Mouse (Mus musculus): ENCODE results near the gene Gm20696. TPM values are rescaled to one million over a fixed set of nuclear protein-coding genes. Genes with fewer than 3 reads are reported as not detected.

Gm20696 gene
- polyA plus RNA-seq, 1 experiment from 2014 or later = 6.0 TPM

- no peak for DNase-seq (ENCODE audit: low spot score)
- Histone ChIP-seq H3K27ac (ENCODE audit: low read depth, low read length) (no peak overlapping the region), H3K36me3 (ENCODE audit: control insufficient read depth, insufficient read depth, low read length) (no peaks in the 10 kb centered on the region), H3K9me3 (ENCODE audit: control insufficient read depth, low read length) (no peaks in the 10 kb centered on the region), H3K4me3 (ENCODE audit: low read depth, low read length) (no peak overlapping the region), H3K4me1 (replicated peaks; ENCODE audit: control insufficient read depth, insufficient read depth, low read length) (no peaks in the 10 kb centered on the region), H3K9ac (ENCODE audit: low read depth, low read length) (no peak overlapping the region), H3K27me3 (ENCODE audit: control insufficient read depth, insufficient read depth, low read length) (no peaks in the 10 kb centered on the region), H3K4me2 (replicated peaks; ENCODE audit: low read depth, low read length) (no peak overlapping the region)
- 90% methylated on average over 5 of the region's 5 CpGs for WGBS
- ATAC-seq (ENCODE audit: low FRiP score) = no peak
Observed at GRCm38 (mm10) chr6:99325461-99325860, 341.1 kb downstream of the Gm20696 start.

DNA sequence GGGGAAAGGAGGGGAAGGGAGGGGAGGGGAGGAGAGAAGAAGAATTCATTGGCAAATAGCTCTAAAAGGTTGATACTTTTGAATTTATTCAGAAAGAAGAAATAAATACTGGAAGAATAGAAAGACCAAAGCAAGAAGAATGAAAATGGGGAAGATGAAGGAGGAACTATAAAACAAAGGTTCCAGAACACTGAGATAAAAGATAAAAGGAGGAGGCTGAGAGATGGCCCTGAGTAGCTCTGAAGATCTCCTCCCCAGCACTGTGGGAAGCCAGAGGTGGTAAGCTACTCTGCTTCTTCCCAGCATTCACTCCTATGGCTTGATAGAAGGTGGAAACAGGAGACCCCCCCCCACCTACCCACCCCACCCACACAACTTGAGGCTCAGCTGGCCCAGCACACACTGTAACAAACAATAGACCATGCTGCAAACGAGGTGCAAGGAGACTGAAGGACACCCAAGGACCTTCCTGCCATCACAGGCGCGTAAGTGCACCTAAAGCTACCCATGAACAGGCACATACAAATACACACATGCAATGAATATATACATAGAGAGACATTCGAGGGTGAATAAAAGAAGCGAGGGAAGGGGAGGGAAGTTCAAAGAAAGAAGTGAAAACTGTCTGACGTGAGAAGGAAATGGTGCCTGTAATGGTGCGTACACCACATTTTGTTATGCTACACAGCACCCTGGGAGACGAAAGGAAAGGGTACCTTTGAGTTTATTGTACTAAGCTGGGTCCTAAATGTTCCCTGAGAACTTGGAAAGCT is 344.3 kb downstream of the Gm20696 start:
- peaks cover 3% of the 10 kb centered on the region; the same call in 1 of the 2 replicates for H3K4me1 ChIP-seq (replicated peaks; ENCODE audit: control insufficient read depth, insufficient read depth, low read length)
- no peak for ATAC-seq (ENCODE audit: low FRiP score)
- no peak overlapping the region for H3K27ac ChIP-seq (ENCODE audit: low read depth, low read length)
- WGBS = 80% methylated on average over 8 of the region's 8 CpGs
- no peak for DNase-seq (ENCODE audit: low spot score)
- no peaks in the 10 kb centered on the region for H3K27me3 ChIP-seq (ENCODE audit: control insufficient read depth, insufficient read depth, low read length)
- H3K36me3 ChIP-seq (ENCODE audit: control insufficient read depth, insufficient read depth, low read length) = no peaks in the 10 kb centered on the region
- no peak overlapping the region for H3K9ac ChIP-seq (ENCODE audit: low read depth, low read length)
- H3K4me3 ChIP-seq (ENCODE audit: low read depth, low read length) = no peak overlapping the region
- H3K9me3 ChIP-seq (ENCODE audit: control insufficient read depth, low read length) = no peaks in the 10 kb centered on the region
- H3K4me2 ChIP-seq (replicated peaks; ENCODE audit: low read depth, low read length) = no peak overlapping the region

GRCm38 (mm10) chr6:99320444-99320843 is 346.2 kb downstream of the Gm20696 start:
- WGBS = 63% methylated on average over 8 of the region's 8 CpGs
- Histone ChIP-seq H3K27ac (ENCODE audit: low read depth, low read length) (no peak overlapping the region), H3K4me2 (replicated peaks; ENCODE audit: low read depth, low read length) (no peak overlapping the region), H3K4me3 (ENCODE audit: low read depth, low read length) (no peak overlapping the region), H3K9me3 (ENCODE audit: control insufficient read depth, low read length) (no peaks in the 10 kb centered on the region), H3K27me3 (ENCODE audit: control insufficient read depth, insufficient read depth, low read length) (no peaks in the 10 kb centered on the region), H3K9ac (ENCODE audit: low read depth, low read length) (no peak overlapping the region), H3K36me3 (ENCODE audit: control insufficient read depth, insufficient read depth, low read length) (no peaks in the 10 kb centered on the region), H3K4me1 (replicated peaks; ENCODE audit: control insufficient read depth, insufficient read depth, low read length) (peaks cover 3% of the 10 kb centered on the region; the same call in 1 of the 2 replicates)
- ATAC-seq (ENCODE audit: low FRiP score) (no peak), DNase-seq (ENCODE audit: low spot score) (peak; percentile 20)

- WGBS = 53% methylated on average over 19 of the region's 19 CpGs
- Histone ChIP-seq H3K4me2 (replicated peaks; ENCODE audit: low read depth, low read length) (no peak overlapping the region), H3K4me1 (replicated peaks; ENCODE audit: control insufficient read depth, insufficient read depth, low read length) (peaks cover 3% of the 10 kb centered on the region; the same call in 1 of the 2 replicates), H3K27ac (ENCODE audit: low read depth, low read length) (no peak overlapping the region), H3K27me3 (ENCODE audit: control insufficient read depth, insufficient read depth, low read length) (no peaks in the 10 kb centered on the region), H3K9me3 (ENCODE audit: control insufficient read depth, low read length) (no peaks in the 10 kb centered on the region), H3K36me3 (ENCODE audit: control insufficient read depth, insufficient read depth, low read length) (no peaks in the 10 kb centered on the region), H3K4me3 (ENCODE audit: low read depth, low read length) (no peak overlapping the region), H3K9ac (ENCODE audit: low read depth, low read length) (no peak overlapping the region)
- ATAC-seq (ENCODE audit: low FRiP score) = peak; percentile 35; the same call in 1 of the 2 replicates
- DNase-seq (ENCODE audit: low spot score) = peak; percentile 35
Observed at GRCm38 (mm10) chr6:99319415-99320405, 346.9 kb downstream of the Gm20696 start.

DNA sequence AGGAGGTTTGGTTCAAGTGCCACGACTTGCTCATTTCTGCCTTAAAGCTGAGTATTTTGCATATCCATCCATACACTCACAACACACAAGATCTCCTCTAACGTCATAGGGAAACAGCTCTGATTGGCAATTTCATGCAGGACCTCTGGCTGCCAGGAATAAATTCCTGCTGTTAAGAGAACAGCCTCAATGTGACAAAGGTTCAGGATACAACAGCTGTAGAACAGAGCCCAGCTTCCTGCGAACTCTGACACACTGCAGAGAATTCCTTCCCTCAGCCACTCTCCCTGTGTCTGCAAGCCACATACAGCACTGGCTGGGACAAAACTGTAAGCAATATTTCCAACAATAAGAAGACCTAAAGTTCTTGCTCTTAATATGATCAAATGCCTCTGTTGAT is 351.9 kb downstream of the Gm20696 start:
- 52% methylated on average over 3 of the region's 3 CpGs for WGBS
- no peaks in the 10 kb centered on the region for H3K27me3 ChIP-seq (ENCODE audit: control insufficient read depth, insufficient read depth, low read length)
- no peak for ATAC-seq (ENCODE audit: low FRiP score)
- no peak overlapping the region for H3K9ac ChIP-seq (ENCODE audit: low read depth, low read length)
- no peaks in the 10 kb centered on the region; the same call in 1 of the 2 replicates for H3K4me1 ChIP-seq (replicated peaks; ENCODE audit: control insufficient read depth, insufficient read depth, low read length)
- no peaks in the 10 kb centered on the region for H3K9me3 ChIP-seq (ENCODE audit: control insufficient read depth, low read length)
- H3K27ac ChIP-seq (ENCODE audit: low read depth, low read length) = no peak overlapping the region
- H3K36me3 ChIP-seq (ENCODE audit: control insufficient read depth, insufficient read depth, low read length) = no peaks in the 10 kb centered on the region
- DNase-seq (ENCODE audit: low spot score) = no peak
- no peak overlapping the region for H3K4me2 ChIP-seq (replicated peaks; ENCODE audit: low read depth, low read length)
- no peak overlapping the region for H3K4me3 ChIP-seq (ENCODE audit: low read depth, low read length)

GRCm38 (mm10) chr6:99310529-99310928 is 356.1 kb downstream of the Gm20696 start:
- 61% methylated on average over 12 of the region's 12 CpGs for WGBS
- no peak overlapping the region for H3K4me3 ChIP-seq (ENCODE audit: low read depth, low read length)
- no peaks in the 10 kb centered on the region for H3K9me3 ChIP-seq (ENCODE audit: control insufficient read depth, low read length)
- DNase-seq (ENCODE audit: low spot score) (no peak), ATAC-seq (ENCODE audit: low FRiP score) (0 out of 2 replicates have a peak, but pooled peaks have one; percentile 47)
- no peak overlapping the region for H3K4me2 ChIP-seq (replicated peaks; ENCODE audit: low read depth, low read length)
- no peak overlapping the region for H3K9ac ChIP-seq (ENCODE audit: low read depth, low read length)
- H3K27ac ChIP-seq (ENCODE audit: low read depth, low read length) = no peak overlapping the region
- H3K4me1 ChIP-seq (replicated peaks; ENCODE audit: control insufficient read depth, insufficient read depth, low read length) = no peaks in the 10 kb centered on the region; the same call in 1 of the 2 replicates
- H3K36me3 ChIP-seq (ENCODE audit: control insufficient read depth, insufficient read depth, low read length) = no peaks in the 10 kb centered on the region
- H3K27me3 ChIP-seq (ENCODE audit: control insufficient read depth, insufficient read depth, low read length) = no peaks in the 10 kb centered on the region

GRCm38 (mm10) chr6:99310171-99310500 is 356.5 kb downstream of the Gm20696 start:
- ATAC-seq (ENCODE audit: low FRiP score) = no peak
- no peaks in the 10 kb centered on the region for H3K9me3 ChIP-seq (ENCODE audit: control insufficient read depth, low read length)
- no peaks in the 10 kb centered on the region; the same call in 1 of the 2 replicates for H3K4me1 ChIP-seq (replicated peaks; ENCODE audit: control insufficient read depth, insufficient read depth, low read length)
- H3K36me3 ChIP-seq (ENCODE audit: control insufficient read depth, insufficient read depth, low read length) = no peaks in the 10 kb centered on the region
- H3K4me2 ChIP-seq (replicated peaks; ENCODE audit: low read depth, low read length) = no peak overlapping the region
- 46% methylated on average over 3 of the region's 3 CpGs for WGBS
- H3K27ac ChIP-seq (ENCODE audit: low read depth, low read length) = no peak overlapping the region
- no peaks in the 10 kb centered on the region for H3K27me3 ChIP-seq (ENCODE audit: control insufficient read depth, insufficient read depth, low read length)
- H3K4me3 ChIP-seq (ENCODE audit: low read depth, low read length) = no peak overlapping the region
- H3K9ac ChIP-seq (ENCODE audit: low read depth, low read length) = no peak overlapping the region
- DNase-seq (ENCODE audit: low spot score) = no peak

GRCm38 (mm10) chr6:99309466-99310170 is 357.0 kb downstream of the Gm20696 start:
- Histone ChIP-seq H3K4me1 (replicated peaks; ENCODE audit: control insufficient read depth, insufficient read depth, low read length) (no peaks in the 10 kb centered on the region; the same call in 1 of the 2 replicates), H3K27me3 (ENCODE audit: control insufficient read depth, insufficient read depth, low read length) (no peaks in the 10 kb centered on the region), H3K36me3 (ENCODE audit: control insufficient read depth, insufficient read depth, low read length) (no peaks in the 10 kb centered on the region), H3K27ac (ENCODE audit: low read depth, low read length) (no peak overlapping the region), H3K9ac (ENCODE audit: low read depth, low read length) (no peak overlapping the region), H3K9me3 (ENCODE audit: control insufficient read depth, low read length) (no peaks in the 10 kb centered on the region), H3K4me2 (replicated peaks; ENCODE audit: low read depth, low read length) (no peak overlapping the region), H3K4me3 (ENCODE audit: low read depth, low read length) (no peak overlapping the region)
- no peak for DNase-seq (ENCODE audit: low spot score)
- ATAC-seq (ENCODE audit: low FRiP score) = no peak
- WGBS = 77% methylated on average over 14 of the region's 14 CpGs
